In genomic region chr12:108348151-108348550, GRCm38 (mm10) we compare ENCODE assay signal across 27 mouse cellular contexts. TPM values are rescaled to one million over a fixed set of nuclear protein-coding genes. Genes with fewer than 3 reads are reported as not detected.
A peak's percentile ranks its signal among the peaks of the same experiment; 100 is the strongest.
DNase-seq lines count a peak whose midpoint lies in the region; ATAC-seq and TF ChIP-seq lines count a peak whose summit lies in the region.
"Had no signal": no experiment of that assay in that cellular context is flagged by ENCODE, and none has a peak within 500 bp of the region (broad histone marks: within the 10 kb centered on the region; RNA-seq: fewer than 3 reads in every experiment).

No protein-coding gene starts in this region.

- H3K9me3 ChIP-seq in midbrain, embryonic 11.5 days (ENCODE audit: control insufficient read depth, low read length): no peaks in the 10 kb centered on the region
- no peaks in the 10 kb centered on the region for H3K9me3 ChIP-seq in midbrain, postnatal 0 days (ENCODE audit: low read length)
- H3K9me3 ChIP-seq: embryonic facial prominence, embryonic 13.5 days; embryonic facial prominence, embryonic 15.5 days; forebrain, embryonic 10.5 days; forebrain, embryonic 12.5 days had no signal

- ATAC-seq in midbrain, embryonic 11.5 days (ENCODE audit: low FRiP score): no peak
- ATAC-seq in midbrain, postnatal 0 days (ENCODE audit: low FRiP score): no peak
- ATAC-seq: activated CD4-positive, CD25-positive, alpha-beta regulatory T cell, adult 4 months; CD4-positive, CD25-positive, alpha-beta regulatory T cell, adult 4 months; forebrain, embryonic 14.5 days; forebrain, embryonic 16.5 days; Patski had no signal

- no peak for TF ChIP-seq CTCF in midbrain, postnatal 0 days (IDR thresholded peaks at IDR 0.05)

- H3K36me3 ChIP-seq in midbrain, embryonic 11.5 days (ENCODE audit: control insufficient read depth, insufficient read depth, low read length): no peaks in the 10 kb centered on the region
- 0 out of 2 replicates have a peak, but pooled peaks cover 3% of the 10 kb centered on the region for H3K36me3 ChIP-seq in midbrain, postnatal 0 days (ENCODE audit: insufficient read depth, low read length)
- H3K36me3 ChIP-seq: embryonic facial prominence, embryonic 13.5 days; embryonic facial prominence, embryonic 15.5 days; forebrain, embryonic 12.5 days; G1E had no signal

- H3K4me1 ChIP-seq in midbrain, embryonic 11.5 days (ENCODE audit: control insufficient read depth, insufficient read depth, low read length): peaks cover 5% of the 10 kb centered on the region
- no peaks in the 10 kb centered on the region for H3K4me1 ChIP-seq in midbrain, postnatal 0 days (ENCODE audit: insufficient read depth, low read length)

- H3K4me3 ChIP-seq in midbrain, embryonic 11.5 days (ENCODE audit: low read depth, low read length): no peak overlapping the region
- H3K4me3 ChIP-seq in midbrain, postnatal 0 days (ENCODE audit: low read depth, low read length): no peak overlapping the region
- H3K4me3 ChIP-seq: embryonic facial prominence, embryonic 13.5 days; embryonic facial prominence, embryonic 15.5 days; erythroblast, embryonic 14.5 days; forebrain, embryonic 10.5 days; forebrain, embryonic 12.5 days had no signal

- peaks cover 15% of the 10 kb centered on the region for H3K27me3 ChIP-seq in midbrain, embryonic 11.5 days (ENCODE audit: control insufficient read depth, insufficient read depth, low read length)
- H3K27me3 ChIP-seq in midbrain, postnatal 0 days (ENCODE audit: insufficient read depth, low read length): 0 out of 2 replicates have a peak, but pooled peaks cover 3% of the 10 kb centered on the region
- H3K27me3 ChIP-seq: Patski had no signal

- H3K4me2 ChIP-seq in midbrain, embryonic 11.5 days: no peak overlapping the region
- no peak overlapping the region for H3K4me2 ChIP-seq in midbrain, postnatal 0 days (ENCODE audit: low read depth, low read length, poor library complexity, severe bottlenecking)
- H3K4me2 ChIP-seq: embryonic facial prominence, embryonic 13.5 days; embryonic facial prominence, embryonic 15.5 days; forebrain, embryonic 12.5 days had no signal

- H3K9ac ChIP-seq in midbrain, embryonic 11.5 days (ENCODE audit: low read length): no peak overlapping the region
- no peak overlapping the region for H3K9ac ChIP-seq in midbrain, postnatal 0 days (replicated peaks; ENCODE audit: low read length, poor library complexity, severe bottlenecking)
- H3K9ac ChIP-seq: embryonic facial prominence, embryonic 13.5 days; embryonic facial prominence, embryonic 15.5 days; forebrain, embryonic 12.5 days had no signal

- no peak overlapping the region for H3K27ac ChIP-seq in midbrain, embryonic 11.5 days (ENCODE audit: low read depth, low read length)
- no peak overlapping the region for H3K27ac ChIP-seq in midbrain, postnatal 0 days (ENCODE audit: low read depth, low read length)
- H3K27ac ChIP-seq: embryonic facial prominence, embryonic 13.5 days; embryonic facial prominence, embryonic 15.5 days; forebrain, embryonic 10.5 days; forebrain, embryonic 12.5 days had no signal

- DNase-seq in cerebellum, adult 11-12 months: peak; percentile 3
- DNase-seq in cerebellum, adult 8-10 months: no peak
- peak; percentile 51 for DNase-seq in midbrain, embryonic 11.5 days (ENCODE audit: low spot score, missing footprints)
- DNase-seq in midbrain, postnatal 0 days (ENCODE audit: low spot score): no peak
- no peak for DNase-seq in frontal cortex, postnatal 10 days (ENCODE audit: low spot score in 2 of 2)
- DNase-seq: adrenal gland, postnatal 10 days; adrenal gland, postnatal 25 days; B cell, adult 2 months; cerebellum, adult 11 months; cerebellum, adult 2 months; cerebellum, adult 9-11 months; cerebellum, postnatal 14 days; cerebellum, postnatal 36 days; embryo, embryonic 11 days had no signal

- WGBS in midbrain, embryonic 11.5 days: 89% methylated on average over 8 of the region's 8 CpGs
- WGBS in midbrain, postnatal 0 days: 86% methylated on average over 8 of the region's 8 CpGs

RNA-seq across cellular contexts. Expression of gene Cyp46a1, which starts 14.0 kb away (rescaled TPM):
- 8.6 and 10.2 TPM in 2 replicates for polyA plus RNA-seq in midbrain, embryonic 11.5 days (2014; fragmentation: Nextera tagmentation; extraction: Ambion mirVana)
- 33.2 and 36.0 TPM in 2 replicates for total RNA-seq in midbrain, postnatal 0 days (2014; rRNA removed)
- 52.0 and 55.3 TPM in 2 replicates for polyA plus RNA-seq in midbrain, postnatal 0 days (2015; fragmentation: Nextera tagmentation; extraction: Ambion mirVana)
- total RNA-seq: CH12.LX; common myeloid progenitor, adult 5-6 weeks had no signal
- polyA plus RNA-seq: activated CD4-positive, CD25-positive, alpha-beta regulatory T cell, adult 4 months; CD4-positive, CD25-positive, alpha-beta regulatory T cell, adult 4 months; erythroblast, embryonic 14.5 days; G1E had no signal

RNA-seq across cellular contexts. Expression of gene Eml1, which starts 22.6 kb away (rescaled TPM):
- 108 and 111 TPM in 2 replicates for polyA plus RNA-seq in midbrain, embryonic 11.5 days (2014; fragmentation: Nextera tagmentation; extraction: Ambion mirVana)
- 43.9 and 52.0 TPM in 2 replicates for total RNA-seq in midbrain, postnatal 0 days (2014; rRNA removed)
- polyA plus RNA-seq in midbrain, postnatal 0 days (2015; fragmentation: Nextera tagmentation; extraction: Ambion mirVana): 34.0 and 37.4 TPM in 2 replicates
- total RNA-seq: CH12.LX; common myeloid progenitor, adult 5-6 weeks had no signal
- polyA plus RNA-seq: G1E had no signal

RNA-seq across cellular contexts. Expression of gene Hhipl1, which starts 42.1 kb away (rescaled TPM):
- 2.7 and 3.5 TPM in 2 replicates for polyA plus RNA-seq in midbrain, embryonic 11.5 days (2014; fragmentation: Nextera tagmentation; extraction: Ambion mirVana)
- total RNA-seq in midbrain, postnatal 0 days (2014; rRNA removed): 9.3 and 10.4 TPM in 2 replicates
- 2.7 and 2.9 TPM in 2 replicates for polyA plus RNA-seq in midbrain, postnatal 0 days (2015; fragmentation: Nextera tagmentation; extraction: Ambion mirVana)
- total RNA-seq: CH12.LX; common myeloid progenitor, adult 5-6 weeks had no signal
- polyA plus RNA-seq: CD4-positive, CD25-positive, alpha-beta regulatory T cell, adult 4 months; erythroblast, embryonic 14.5 days; G1E had no signal

Comparison
In these comparisons a context has a peak if more than half of its experiments do, and no peak if none do; other contexts are left out.
1. DNase-seq: peak in cerebellum, adult 11-12 months (single experiment) and midbrain, embryonic 11.5 days (single experiment); none in cerebellum, adult 8-10 months (single experiment), midbrain, postnatal 0 days (single experiment) and frontal cortex, postnatal 10 days (0 of 2).